Mouse (Mus musculus) induced T-regulatory cell, adult 2 months (primary cell): ENCODE data around the gene Zfp993.
"Not testable (repeated sequence)": the region's sequence is repeated elsewhere in the genome, so short reads cannot be mapped to it uniquely, and the experiment has no call there.

ENCODE experiments used
- DNase-seq: peaks from one replicate; pipeline ENCODE4 v3.0.0-alpha.2; 2012; ENCODE audit warnings: low read depth

Zfp993 gene

GRCm38 (mm10) chr4:146610774-146611400, at the start of gene Zfp993:
Zfp993 (plus strand) TSS chr4:146610961.
- DNase-seq, result not testable (repeated sequence)

GRCm38 (mm10) chr4:146579905-146580873, 30.6 kb upstream of the Zfp993 start:
- not testable (repeated sequence) for DNase-seq

GRCm38 (mm10) chr4:146603578-146604399, 7.0 kb upstream of the Zfp993 start:
- not testable (repeated sequence) for DNase-seq

- DNase-seq, result not testable (repeated sequence)
Measured at GRCm38 (mm10) chr4:146644367-146644766, 33.6 kb downstream of the Zfp993 start.

- not testable (repeated sequence) for DNase-seq
Measured at GRCm38 (mm10) chr4:146649641-146650040, 38.9 kb downstream of the Zfp993 start.

- DNase-seq, result not testable (repeated sequence)
Measured at GRCm38 (mm10) chr4:146650115-146650514, 39.4 kb downstream of the Zfp993 start.

GRCm38 (mm10) chr4:146650639-146651038, 39.9 kb downstream of the Zfp993 start:
- not testable (repeated sequence) for DNase-seq
